Mouse (Mus musculus): Measurements from ENCODE around the gene Fam107a. TPM values are rescaled to one million over a fixed set of nuclear protein-coding genes. Genes with fewer than 3 reads are reported as not detected.
"Not testable (repeated sequence)": the region's sequence is repeated elsewhere in the genome, so short reads cannot be mapped to it uniquely, and the experiment has no call there.

Fam107a gene
- polyA plus RNA-seq, 1 experiment = 8.5 TPM

DNA sequence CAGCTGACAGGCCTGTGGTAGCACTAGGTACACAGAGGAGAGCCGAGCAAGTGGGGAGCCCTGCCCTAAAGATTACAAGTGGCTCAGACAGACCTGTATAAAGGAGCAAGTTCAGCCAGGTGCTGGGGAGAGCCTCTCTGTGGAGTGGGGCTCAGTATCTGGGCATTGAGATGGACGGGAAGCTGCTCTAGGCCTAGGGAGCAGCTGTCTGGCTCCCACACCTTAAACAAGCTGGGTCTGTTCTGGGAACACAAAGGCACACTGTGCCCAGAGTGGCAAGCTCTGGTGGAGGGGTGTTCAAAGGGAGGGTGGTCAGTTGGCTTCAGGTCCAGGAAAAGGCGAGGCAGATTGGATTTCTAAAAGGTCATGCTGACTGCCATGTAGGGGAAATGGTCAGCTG, 12.8 kb downstream of the Fam107a start:
- TF ChIP-seq CTCF (IDR thresholded peaks at IDR 0.05; ENCODE audit: insufficient read depth, low read length) = no peak
- TF ChIP-seq POLR2A (IDR thresholded peaks at IDR 0.05; ENCODE audit: borderline replicate concordance, extremely low read depth, low read depth, low read length) = no peak
- DNase-seq = no peak
- Histone ChIP-seq H3K4me3 (replicated peaks; ENCODE audit: extremely low read depth, low read depth, low read length) (no peak overlapping the region), H3K4me1 (ENCODE audit: control insufficient read depth, insufficient read depth, low read length) (peaks cover 5% of the 10 kb centered on the region)
- 52% methylated on average over 3 of the region's 3 CpGs for WGBS

DNA sequence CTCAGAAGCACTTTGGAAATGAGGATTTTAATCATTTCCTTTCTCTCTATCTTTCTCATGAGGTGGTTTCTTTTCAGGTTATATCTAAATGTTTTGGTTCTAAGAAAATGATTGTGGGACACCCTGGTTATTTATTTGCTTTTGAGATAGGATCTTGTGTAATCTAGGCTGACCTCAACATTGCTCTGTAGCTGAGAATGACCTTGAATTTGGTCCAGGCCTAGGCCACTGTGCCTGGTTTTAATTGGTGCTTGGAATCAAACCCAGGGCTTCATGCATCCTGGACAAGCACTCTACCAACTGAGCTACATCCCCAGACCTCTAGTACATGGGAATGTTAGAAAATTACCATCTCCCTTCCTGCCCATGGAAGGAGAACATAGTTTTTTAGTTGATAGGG, 13.7 kb downstream of the Fam107a start:
- H3K4me1 ChIP-seq (ENCODE audit: control insufficient read depth, insufficient read depth, low read length) = peaks cover 5% of the 10 kb centered on the region
- H3K4me3 ChIP-seq (replicated peaks; ENCODE audit: extremely low read depth, low read depth, low read length) = no peak overlapping the region
- no peak for DNase-seq
- TF ChIP-seq CTCF (IDR thresholded peaks at IDR 0.05; ENCODE audit: insufficient read depth, low read length) (no peak), POLR2A (IDR thresholded peaks at IDR 0.05; ENCODE audit: borderline replicate concordance, extremely low read depth, low read depth, low read length) (no peak)

DNA sequence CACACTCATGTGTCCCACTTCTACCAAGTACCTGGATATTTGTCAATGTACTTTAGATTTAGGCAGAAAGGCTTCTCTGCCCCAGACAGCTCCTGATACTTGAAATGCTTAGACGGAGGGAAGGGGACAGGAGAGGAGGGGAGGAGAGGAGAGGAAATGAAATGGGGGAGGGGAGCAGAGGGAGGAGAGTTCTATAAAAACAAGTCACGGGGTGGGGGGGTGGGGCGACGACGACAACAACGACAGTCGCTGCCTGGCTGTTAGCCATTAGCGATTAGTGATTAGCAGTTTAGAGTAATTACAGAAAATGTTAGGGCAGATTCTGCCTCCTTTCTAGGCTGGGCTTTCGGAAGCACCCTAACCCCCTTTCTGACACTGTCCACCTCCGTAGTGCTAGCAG, 15.1 kb downstream of the Fam107a start:
- WGBS = 34% methylated on average over 10 of the region's 10 CpGs
- TF ChIP-seq CTCF (IDR thresholded peaks at IDR 0.05; ENCODE audit: insufficient read depth, low read length) (no peak), POLR2A (IDR thresholded peaks at IDR 0.05; ENCODE audit: borderline replicate concordance, extremely low read depth, low read depth, low read length) (no peak)
- Histone ChIP-seq H3K4me3 (replicated peaks; ENCODE audit: extremely low read depth, low read depth, low read length) (no peak overlapping the region), H3K4me1 (ENCODE audit: control insufficient read depth, insufficient read depth, low read length) (peaks cover 3% of the 10 kb centered on the region)
- DNase-seq = no peak

DNA sequence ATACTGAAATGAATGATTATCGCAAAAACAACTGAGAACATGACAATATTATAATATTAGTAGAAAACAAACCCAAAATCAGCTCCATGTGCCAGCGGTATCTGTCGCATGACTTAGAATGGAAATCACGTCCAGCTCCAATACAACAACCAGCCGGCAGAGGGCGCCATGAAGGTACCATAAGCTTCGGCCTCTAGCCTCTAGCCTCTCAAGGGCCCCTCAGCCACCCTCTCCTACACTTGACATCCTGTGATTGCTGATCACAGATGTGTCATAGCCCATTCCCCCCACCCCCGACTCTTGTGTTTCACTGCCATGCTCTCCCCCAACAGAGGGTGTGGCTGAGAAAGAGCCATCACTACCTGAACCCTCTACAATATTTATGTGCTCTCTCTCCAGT, 17.5 kb downstream of the Fam107a start:
- Histone ChIP-seq H3K4me3 (replicated peaks; ENCODE audit: extremely low read depth, low read depth, low read length) (no peak overlapping the region), H3K4me1 (ENCODE audit: control insufficient read depth, insufficient read depth, low read length) (no peaks in the 10 kb centered on the region; the same call in 1 of the 2 replicates)
- TF ChIP-seq POLR2A (IDR thresholded peaks at IDR 0.05; ENCODE audit: borderline replicate concordance, extremely low read depth, low read depth, low read length) = no peak
- peak; percentile 67 for TF ChIP-seq CTCF (IDR thresholded peaks at IDR 0.05; ENCODE audit: insufficient read depth, low read length)
- 25% methylated on average over 8 of the region's 8 CpGs for WGBS
- peak; percentile 61 for DNase-seq

DNA sequence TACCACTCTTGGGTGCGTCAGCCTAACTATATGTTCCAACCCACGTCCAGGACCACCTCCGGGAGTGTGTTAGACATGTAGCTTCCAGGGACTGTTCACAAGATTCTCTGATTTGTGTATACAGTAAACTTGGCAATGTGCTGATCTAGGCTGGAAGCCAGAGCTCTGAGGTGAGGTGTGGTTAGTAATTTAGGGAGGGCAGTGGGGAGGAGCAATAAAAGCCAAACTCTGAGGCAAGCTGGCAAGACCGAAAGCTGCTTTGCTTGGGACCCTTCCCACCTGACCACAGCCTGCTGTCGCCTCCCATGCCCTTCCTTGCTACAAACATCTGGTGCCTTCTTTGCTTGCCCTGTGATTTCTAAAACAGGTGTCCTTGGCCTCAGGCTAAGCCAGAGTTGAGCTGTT, 19.9 kb downstream of the Fam107a start:
- no peak overlapping the region for H3K4me3 ChIP-seq (replicated peaks; ENCODE audit: extremely low read depth, low read depth, low read length)
- TF ChIP-seq CTCF (IDR thresholded peaks at IDR 0.05; ENCODE audit: insufficient read depth, low read length) (no peak), POLR2A (IDR thresholded peaks at IDR 0.05; ENCODE audit: borderline replicate concordance, extremely low read depth, low read depth, low read length) (no peak)
- DNase-seq = peak; percentile 39
- WGBS = 32% methylated on average over 5 of the region's 5 CpGs
- H3K4me1 ChIP-seq (ENCODE audit: control insufficient read depth, insufficient read depth, low read length) = no peaks in the 10 kb centered on the region

DNA sequence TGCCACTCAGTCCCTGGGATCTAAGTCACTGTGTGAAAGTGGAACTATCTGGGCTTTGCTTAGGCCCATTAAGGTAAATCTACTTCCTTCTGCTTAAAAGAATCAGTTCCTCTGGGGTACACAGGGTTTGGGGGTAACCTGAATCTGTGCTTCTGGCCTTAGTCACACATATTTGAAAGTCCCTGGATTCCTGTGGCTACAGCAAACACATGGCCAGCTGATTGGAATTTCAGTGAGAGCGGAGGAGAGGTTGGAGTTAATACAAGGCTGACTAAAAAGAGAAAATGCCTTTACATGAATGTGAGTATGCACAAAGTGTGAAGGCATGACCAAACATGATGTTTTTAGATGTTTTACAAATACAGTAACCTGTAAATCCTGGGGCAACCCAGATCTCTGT, 23.6 kb downstream of the Fam107a start:
- WGBS = 86% methylated on average over 1 of the region's 1 CpGs
- Histone ChIP-seq H3K4me1 (ENCODE audit: control insufficient read depth, insufficient read depth, low read length) (no peaks in the 10 kb centered on the region), H3K4me3 (replicated peaks; ENCODE audit: extremely low read depth, low read depth, low read length) (no peak overlapping the region)
- no peak for DNase-seq
- no peak for TF ChIP-seq CTCF (IDR thresholded peaks at IDR 0.05; ENCODE audit: insufficient read depth, low read length)
- no peak for TF ChIP-seq POLR2A (IDR thresholded peaks at IDR 0.05; ENCODE audit: borderline replicate concordance, extremely low read depth, low read depth, low read length)

DNA sequence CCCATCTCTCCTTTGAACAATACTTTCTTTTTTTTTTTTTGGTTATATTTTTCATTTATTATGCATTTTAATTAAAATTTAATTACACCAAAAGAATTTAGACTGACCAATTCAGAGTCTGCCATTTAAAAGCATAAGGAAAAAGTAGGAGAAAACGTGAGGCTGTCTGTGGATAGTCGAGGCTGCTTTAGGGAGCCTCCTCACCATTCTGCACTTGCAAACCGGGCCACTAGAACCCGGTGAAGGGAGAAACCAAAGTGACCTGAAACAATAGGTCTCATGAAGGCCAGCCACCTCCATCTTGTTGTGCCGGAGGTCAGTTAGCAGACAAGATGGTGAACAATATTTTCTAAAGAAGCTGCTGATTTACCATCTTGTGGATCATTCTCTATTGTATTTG, 31.2 kb downstream of the Fam107a start:
- not testable (repeated sequence) for H3K4me1 ChIP-seq (ENCODE audit: control insufficient read depth, insufficient read depth, low read length); H3K4me3 ChIP-seq (replicated peaks; ENCODE audit: extremely low read depth, low read depth, low read length); DNase-seq
- 79% methylated on average over 5 of the region's 5 CpGs for WGBS

DNA sequence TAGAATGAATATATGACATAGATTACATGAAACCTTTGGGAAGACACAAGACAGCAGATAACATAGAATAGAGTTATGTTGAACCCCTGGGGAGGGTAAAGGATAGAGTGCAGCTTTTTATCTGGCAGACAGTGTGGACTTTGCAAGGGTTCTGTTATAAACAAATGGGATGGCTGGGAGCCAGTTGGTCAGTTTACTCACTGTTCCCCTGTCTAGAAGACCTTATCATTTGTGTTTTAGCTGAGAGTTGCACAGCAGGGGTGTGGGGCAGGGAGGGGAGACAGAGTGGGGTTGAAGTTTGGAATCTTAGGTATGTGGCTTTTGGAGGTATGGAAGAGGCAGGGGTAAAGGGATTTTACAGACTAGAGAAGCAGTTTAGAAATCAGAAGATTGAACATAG, 34.0 kb downstream of the Fam107a start:
- no peak for DNase-seq

DNA sequence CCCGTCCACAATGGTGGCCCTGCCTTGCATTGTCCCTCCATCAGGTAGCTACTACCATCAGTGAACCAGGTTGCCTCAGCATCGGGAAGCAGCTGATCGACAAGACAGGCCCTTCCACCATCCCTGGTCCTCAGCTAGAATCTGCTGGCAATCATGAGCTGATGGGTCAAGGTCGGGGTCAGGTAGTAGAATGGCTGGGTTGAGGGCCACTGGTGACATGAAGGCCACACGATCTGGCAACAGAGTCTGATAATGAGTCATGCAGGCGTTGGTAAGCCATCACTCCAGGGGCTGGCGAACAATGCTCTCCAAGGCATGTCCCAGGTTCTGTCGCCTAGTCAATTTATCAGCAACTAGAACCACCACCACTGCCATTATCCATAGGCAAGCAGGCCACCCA, 46.5 kb downstream of the Fam107a start:
- H3K4me1 ChIP-seq (ENCODE audit: control insufficient read depth, insufficient read depth, low read length); H3K4me3 ChIP-seq (replicated peaks; ENCODE audit: extremely low read depth, low read depth, low read length); DNase-seq: not testable (repeated sequence)
- 81% methylated on average over 8 of the region's 8 CpGs for WGBS

More for the DNA sequence above, 34.0 kb downstream of the Fam107a start:
- TF ChIP-seq CTCF (IDR thresholded peaks at IDR 0.05; ENCODE audit: insufficient read depth, low read length) (no peak), POLR2A (IDR thresholded peaks at IDR 0.05; ENCODE audit: borderline replicate concordance, extremely low read depth, low read depth, low read length) (no peak)
- Histone ChIP-seq H3K4me3 (replicated peaks; ENCODE audit: extremely low read depth, low read depth, low read length) (no peak overlapping the region), H3K4me1 (ENCODE audit: control insufficient read depth, insufficient read depth, low read length) (no peaks in the 10 kb centered on the region)

DNA sequence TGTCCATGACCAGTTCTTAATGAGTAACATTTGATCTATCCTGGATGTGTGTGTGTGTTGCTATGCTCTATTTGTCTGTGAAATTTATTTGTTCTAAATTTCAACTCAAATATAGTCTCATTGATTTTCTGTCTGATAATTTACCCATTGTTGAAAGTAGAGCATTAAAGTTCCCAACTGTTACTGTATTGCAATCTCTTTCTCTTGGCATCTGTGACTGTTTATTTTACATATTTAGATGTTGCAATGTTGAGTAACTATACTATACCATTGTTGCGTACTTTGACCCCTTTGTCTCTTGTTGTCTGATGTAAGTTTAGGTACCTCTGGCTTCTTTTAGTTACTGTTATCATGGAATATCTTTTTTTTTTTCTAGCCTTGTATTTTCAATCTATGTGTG, 53.4 kb downstream of the Fam107a start:
- no peak for DNase-seq
- no peak overlapping the region for H3K4me3 ChIP-seq (replicated peaks; ENCODE audit: extremely low read depth, low read depth, low read length)
- H3K4me1 ChIP-seq (ENCODE audit: control insufficient read depth, insufficient read depth, low read length) = no peaks in the 10 kb centered on the region
- no peak for TF ChIP-seq POLR2A (IDR thresholded peaks at IDR 0.05; ENCODE audit: borderline replicate concordance, extremely low read depth, low read depth, low read length)
- TF ChIP-seq CTCF (IDR thresholded peaks at IDR 0.05; ENCODE audit: insufficient read depth, low read length) = no peak
- 85% methylated on average over 1 of the region's 1 CpGs for WGBS

DNA sequence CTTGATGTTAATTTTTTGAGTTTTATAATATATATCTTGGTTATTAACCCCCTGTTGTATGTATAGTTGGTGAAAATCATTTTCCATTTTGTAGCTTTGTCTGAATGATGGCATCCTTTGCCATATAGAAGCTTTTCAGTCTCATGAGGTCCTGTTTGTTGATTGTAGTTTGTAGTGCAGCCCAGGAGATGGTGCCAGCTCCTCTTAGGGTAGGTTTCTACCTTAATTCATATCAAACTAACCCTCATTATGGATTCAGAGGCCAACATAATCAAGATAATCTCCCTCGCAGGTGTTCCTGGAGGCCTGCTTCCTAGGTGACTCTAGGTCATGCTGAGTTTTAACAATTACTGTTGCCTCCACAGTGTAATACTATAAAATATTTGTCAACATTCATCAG, 55.6 kb downstream of the Fam107a start:
- H3K4me1 ChIP-seq (ENCODE audit: control insufficient read depth, insufficient read depth, low read length) = no peaks in the 10 kb centered on the region; the same call in 1 of the 2 replicates
- 73% methylated on average over 1 of the region's 1 CpGs for WGBS
- DNase-seq = no peak
- H3K4me3 ChIP-seq (replicated peaks; ENCODE audit: extremely low read depth, low read depth, low read length) = no peak overlapping the region
- TF ChIP-seq CTCF (IDR thresholded peaks at IDR 0.05; ENCODE audit: insufficient read depth, low read length) (no peak), POLR2A (IDR thresholded peaks at IDR 0.05; ENCODE audit: borderline replicate concordance, extremely low read depth, low read depth, low read length) (no peak)
